Mouse (Mus musculus): ENCODE results near the gene Spaca7. TPM values are rescaled to one million over a fixed set of nuclear protein-coding genes. Genes with fewer than 3 reads are reported as not detected.
"Not testable (repeated sequence)": the region's sequence is repeated elsewhere in the genome, so short reads cannot be mapped to it uniquely, and the experiment has no call there.

Spaca7 gene
- total RNA-seq, 1 experiment from 2014 or later = not detected

DNA sequence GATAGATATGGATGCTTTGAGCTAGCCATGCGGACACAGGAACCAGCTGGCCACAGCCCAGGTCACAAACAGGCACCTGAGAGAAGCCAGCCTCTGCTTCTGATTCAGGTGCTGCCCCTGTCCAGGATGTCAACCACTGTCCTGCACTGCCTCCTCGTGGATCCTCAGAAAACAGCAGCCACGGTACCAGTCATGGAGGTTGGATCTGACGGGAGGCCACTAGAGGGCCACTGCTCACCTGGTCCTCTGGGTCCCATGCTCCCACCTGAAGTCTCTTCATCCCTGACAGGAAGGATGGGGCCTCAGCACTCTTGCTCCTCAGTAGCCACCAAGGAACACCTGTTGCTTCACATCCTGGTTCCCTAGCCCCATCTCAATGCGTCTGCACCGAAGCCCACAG is 34.4 kb downstream of the Spaca7 start:
- peak; percentile 94 for ATAC-seq (replicated peaks; ENCODE audit: low read depth, poor library complexity, severe bottlenecking)

GRCm38 (mm10) chr8:12608810-12609209 is 36.0 kb downstream of the Spaca7 start:
- ATAC-seq (replicated peaks; ENCODE audit: low read depth, poor library complexity, severe bottlenecking) = no peak

DNA sequence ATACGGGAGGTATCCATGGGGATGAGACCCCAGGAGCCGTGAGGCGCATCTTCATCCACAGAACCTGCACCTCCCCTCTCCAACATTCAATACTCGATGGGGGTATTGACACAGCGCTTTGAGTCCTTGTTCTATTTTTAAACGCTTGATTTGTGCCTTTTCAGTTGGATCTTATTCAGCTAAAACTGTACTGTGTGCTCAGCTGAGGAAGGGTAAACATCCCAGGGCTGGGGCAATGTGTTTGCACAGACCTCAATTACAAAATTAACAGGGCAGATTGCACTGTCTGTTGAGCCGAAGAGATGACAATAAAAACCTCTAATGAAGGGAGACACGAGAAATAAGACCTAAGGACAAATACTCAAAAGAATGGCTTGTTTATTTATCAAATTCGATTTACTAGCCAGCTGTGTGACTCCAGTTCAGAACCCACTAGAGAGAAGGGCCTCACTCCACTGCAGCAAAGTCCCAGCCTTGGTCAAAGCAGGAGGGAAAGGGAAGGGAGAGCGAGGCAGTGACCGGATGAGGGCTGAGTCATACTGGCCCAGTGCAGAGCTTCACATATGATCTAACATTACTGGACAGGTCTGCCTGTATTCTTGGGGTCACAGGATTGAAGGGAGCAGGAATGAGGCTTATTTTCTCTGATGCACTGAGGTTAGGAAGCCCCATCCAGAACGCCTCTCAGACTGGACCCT is 37.1 kb downstream of the Spaca7 start:
- no peak for ATAC-seq (replicated peaks; ENCODE audit: low read depth, poor library complexity, severe bottlenecking)

DNA sequence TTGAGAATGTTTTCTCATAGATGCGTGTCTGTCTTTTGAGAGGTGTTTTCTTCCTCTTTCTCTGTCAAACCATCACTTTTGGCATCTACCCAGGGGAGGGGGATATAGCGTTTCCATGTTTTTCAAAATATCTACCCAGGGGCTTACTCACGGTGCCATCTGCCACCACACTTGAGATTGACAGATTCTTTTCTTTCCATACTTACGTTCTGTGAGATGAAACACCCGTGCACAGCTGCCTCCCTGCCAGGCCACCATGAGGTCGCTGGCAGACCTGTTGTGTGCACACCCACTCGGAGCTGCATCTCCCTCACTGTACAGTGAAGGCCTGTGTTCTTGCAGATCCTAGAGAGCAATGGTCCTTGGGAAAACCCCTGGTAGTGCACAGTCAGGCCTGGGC is 40.4 kb downstream of the Spaca7 start:
- ATAC-seq (replicated peaks; ENCODE audit: low read depth, poor library complexity, severe bottlenecking) = no peak

DNA sequence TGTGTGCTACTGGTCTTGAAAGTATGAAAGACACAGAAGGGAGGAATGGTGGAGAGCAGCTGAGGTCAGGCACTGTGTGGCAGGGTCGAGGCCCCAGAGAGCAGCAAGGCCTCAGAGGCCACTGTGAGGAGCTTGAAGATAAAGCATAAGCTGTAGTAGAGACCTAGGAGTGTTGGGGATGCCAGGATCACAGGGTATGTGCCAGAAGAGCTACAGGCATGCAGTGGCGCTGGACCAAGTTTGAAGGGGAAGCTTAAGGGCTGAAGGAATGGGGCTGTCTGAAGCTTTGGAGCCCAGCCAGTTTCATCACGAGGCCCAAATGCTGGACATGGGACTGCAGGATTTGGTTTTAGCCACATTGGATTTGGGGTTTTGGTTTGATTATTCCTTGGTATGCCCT is 44.5 kb downstream of the Spaca7 start:
- not testable (repeated sequence) for ATAC-seq (replicated peaks; ENCODE audit: low read depth, poor library complexity, severe bottlenecking)

DNA sequence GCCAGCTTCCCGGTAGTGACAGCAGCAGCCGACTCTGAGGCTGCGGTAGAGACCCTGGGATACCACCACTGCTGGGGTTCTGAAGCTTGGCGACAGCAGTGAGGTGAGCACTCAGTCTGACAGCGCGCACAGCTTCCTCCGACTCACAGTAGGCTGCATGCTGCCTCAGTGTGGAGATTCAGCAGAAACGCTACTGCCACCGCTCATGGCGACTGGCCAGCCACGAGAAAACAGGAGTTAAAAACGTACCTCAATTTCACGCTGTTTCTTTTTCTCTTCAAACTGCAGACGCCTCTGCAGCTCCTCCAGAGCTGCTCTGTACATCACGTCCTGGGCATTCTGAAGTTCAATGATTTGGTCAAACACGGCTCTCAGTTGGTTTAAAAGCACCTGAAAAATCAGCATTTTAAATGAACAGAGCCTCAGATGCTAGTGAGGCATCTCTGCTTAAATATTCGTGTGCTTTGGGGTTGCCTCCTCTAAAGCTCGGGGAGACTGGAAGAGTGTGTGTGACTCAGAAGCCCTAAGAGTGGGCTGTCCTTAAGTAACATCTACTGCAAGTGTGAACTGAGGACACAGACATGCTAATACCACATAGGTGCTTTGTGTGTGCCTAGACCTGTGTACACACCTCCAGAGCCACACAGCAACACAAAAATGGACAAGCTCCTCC is 48.9 kb downstream of the Spaca7 start:
- ATAC-seq (replicated peaks; ENCODE audit: low read depth, poor library complexity, severe bottlenecking) = no peak

GRCm38 (mm10) chr8:12625890-12626289 is 53.1 kb downstream of the Spaca7 start:
- no peak for ATAC-seq (replicated peaks; ENCODE audit: low read depth, poor library complexity, severe bottlenecking)

- ATAC-seq (replicated peaks; ENCODE audit: low read depth, poor library complexity, severe bottlenecking) = peak; percentile 58; the same call in 1 of the 2 replicates
Measured at GRCm38 (mm10) chr8:12629079-12629478, 56.2 kb downstream of the Spaca7 start.

- ATAC-seq (replicated peaks; ENCODE audit: low read depth, poor library complexity, severe bottlenecking) = no peak
Measured at GRCm38 (mm10) chr8:12635366-12635765, 62.5 kb downstream of the Spaca7 start.

GRCm38 (mm10) chr8:12638446-12638845 is 65.6 kb downstream of the Spaca7 start:
- ATAC-seq (replicated peaks; ENCODE audit: low read depth, poor library complexity, severe bottlenecking) = no peak

- ATAC-seq (replicated peaks; ENCODE audit: low read depth, poor library complexity, severe bottlenecking) = no peak
Measured at GRCm38 (mm10) chr8:12641527-12641926, 68.7 kb downstream of the Spaca7 start.

- no peak for ATAC-seq (replicated peaks; ENCODE audit: low read depth, poor library complexity, severe bottlenecking)
Measured at GRCm38 (mm10) chr8:12644341-12644740, 71.5 kb downstream of the Spaca7 start.

DNA sequence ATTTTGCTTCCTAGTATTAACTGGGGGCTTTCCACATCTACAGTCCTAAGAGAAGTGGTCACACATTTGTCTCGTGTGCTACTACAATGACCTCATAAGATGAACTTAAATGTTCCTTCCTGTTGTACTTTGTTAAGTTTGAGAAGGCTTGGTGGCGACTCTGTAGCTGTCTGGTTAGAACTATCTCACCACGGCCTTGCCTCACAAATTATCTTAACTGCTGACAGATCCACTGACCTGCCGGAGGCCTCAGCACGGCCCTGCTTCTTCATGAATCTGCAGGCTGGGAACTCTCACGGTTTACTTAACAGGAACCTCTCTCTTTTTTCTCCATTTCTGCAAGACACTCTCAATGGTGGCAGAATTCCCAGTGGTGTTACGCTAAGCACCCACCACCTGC is 72.1 kb downstream of the Spaca7 start:
- ATAC-seq (replicated peaks; ENCODE audit: low read depth, poor library complexity, severe bottlenecking) = no peak

DNA sequence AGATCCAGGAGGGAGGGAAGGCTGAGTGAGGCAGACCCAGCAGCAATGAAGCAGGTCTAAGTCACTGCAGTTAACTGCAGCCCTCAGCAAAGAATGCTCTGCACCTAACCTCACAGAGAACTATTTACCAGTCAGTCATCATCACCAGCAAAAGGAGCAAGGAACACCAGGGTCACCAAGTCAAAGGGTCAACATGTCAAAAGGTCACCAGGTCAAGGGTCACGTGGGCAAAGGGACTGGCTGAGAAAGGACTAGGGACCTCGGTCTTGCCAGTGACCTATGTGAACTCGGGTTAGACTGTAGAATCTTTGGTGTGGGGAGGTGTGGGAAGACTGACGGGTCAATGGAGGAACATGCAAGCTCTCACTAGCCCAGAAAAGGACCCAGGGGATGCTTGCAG is 73.7 kb downstream of the Spaca7 start:
- no peak for ATAC-seq (replicated peaks; ENCODE audit: low read depth, poor library complexity, severe bottlenecking)

DNA sequence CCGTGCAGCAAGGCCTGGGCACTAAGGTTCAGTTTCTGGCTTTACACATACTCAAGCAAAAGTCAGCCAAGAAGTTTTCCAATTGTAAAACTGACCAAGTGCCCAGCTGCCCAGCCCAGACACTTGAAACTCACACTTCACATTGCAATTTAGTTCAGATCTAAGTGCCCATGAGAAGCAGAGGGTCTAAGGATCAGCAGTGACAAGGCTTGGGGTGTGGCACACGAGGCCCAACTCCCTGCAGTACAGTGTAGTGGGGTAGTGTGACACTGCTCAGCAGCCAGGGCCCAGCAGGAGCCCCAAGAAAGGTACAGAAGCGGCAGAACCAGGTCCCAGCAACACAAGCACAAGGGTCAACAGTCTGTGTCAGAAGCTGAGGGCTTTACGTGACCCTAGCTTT is 76.1 kb downstream of the Spaca7 start:
- no peak for ATAC-seq (replicated peaks; ENCODE audit: low read depth, poor library complexity, severe bottlenecking)

Other genes with a start within 250 kb of the Spaca7 start
- gene Sox1, start 177.7 kb upstream of the Spaca7 start, total RNA-seq (2017) = not detected in 2 replicates
- gene Tubgcp3, start 99.2 kb downstream of the Spaca7 start, total RNA-seq (2017) = 45.1 and 49.9 TPM in 2 replicates
- 6.8 and 9.4 TPM in 2 replicates for gene Atp11a, start 184.0 kb downstream of the Spaca7 start, total RNA-seq (2017)

All from common myeloid progenitor, adult 5-6 weeks (primary cell).